Mouse (Mus musculus) erythroblast, adult 5-6 weeks (primary cell): ENCODE results near the gene Krtap4-13. TPM values are rescaled to one million over a fixed set of nuclear protein-coding genes. Genes with fewer than 3 reads are reported as not detected.
"Not testable (repeated sequence)": the region's sequence is repeated elsewhere in the genome, so short reads cannot be mapped to it uniquely, and the experiment has no call there.

ENCODE experiments used
- ATAC-seq: replicated peaks from 2 replicates; pipeline ENCODE4 v1.8.0; 2016; ENCODE audit warnings: moderate number of reproducible peaks, mild to moderate bottlenecking, moderate TSS enrichment, inconsistent platforms; ENCODE audit not compliant: poor library complexity, low FRiP score, severe bottlenecking
- total RNA-seq, 2 experiments: library from RNA; stranded (forward) in 1 of 2; stranded (reverse) in 1 of 2; fragments of 150-400 nt in 1 of 2; fragments of 200-764, 138-1000 nt in 1 of 2; gene quantifications; 2 replicates each; pipeline versions ENCODE4 v1.2.3 to v1.2.4; 2015 to 2017; ENCODE audit warnings: low replicate concordance in 2 of 2

Krtap4-13 gene
- total RNA-seq (2015; ENCODE audit: low replicate concordance) (not detected in 2 replicates), total RNA-seq (2017; ENCODE audit: low replicate concordance) (not detected in 2 replicates)

DNA sequence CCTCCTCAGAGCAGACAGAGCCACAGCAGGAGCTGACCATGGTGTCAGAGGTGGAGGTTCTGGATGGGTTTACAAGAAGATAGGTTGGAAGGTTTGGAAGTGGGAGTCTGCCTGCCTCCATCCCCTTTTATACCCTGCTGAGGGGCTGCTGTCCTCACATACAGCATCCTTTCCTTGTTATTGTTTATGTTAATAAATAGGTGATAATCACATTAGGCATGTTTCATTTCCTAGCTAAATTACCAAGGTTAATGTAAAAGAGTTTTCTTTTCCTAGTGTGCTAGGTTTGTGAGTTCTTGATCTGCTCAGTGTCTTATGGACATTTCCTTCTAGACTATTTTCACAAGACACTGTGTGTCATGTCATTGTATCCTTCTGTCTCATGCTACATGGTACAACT lies at the start of gene Krtap4-13:
Krtap4-13 (minus strand) TSS at position 101 of the 400 bp plus-strand sequence.
- ATAC-seq = not testable (repeated sequence)

DNA sequence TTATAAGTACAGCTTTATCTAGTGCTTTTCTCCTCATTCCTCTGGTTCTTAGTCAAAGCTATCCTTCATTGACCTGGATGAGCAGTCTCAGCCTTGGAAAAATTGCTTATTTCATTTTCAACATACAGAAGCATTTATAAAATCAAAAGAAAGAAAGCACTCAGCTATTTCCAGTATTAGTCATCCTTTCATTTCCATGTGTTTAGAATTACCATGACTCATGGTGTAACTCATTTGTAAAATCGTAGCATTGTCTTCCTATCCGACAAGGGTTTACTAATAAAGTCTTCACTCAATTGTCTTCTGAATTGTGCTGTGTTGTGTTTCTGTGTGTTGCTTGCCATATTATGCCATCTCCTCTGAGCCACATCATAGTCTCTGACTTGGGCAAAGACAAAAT lies 49.1 kb upstream of the Krtap4-13 start:
- no peak for ATAC-seq

GRCm38 (mm10) chr11:99857617-99858016 lies 47.9 kb upstream of the Krtap4-13 start, which contains the start of gene Gm11568:
TSS of gene Gm11568 (plus strand) at chr11:99857917.
- ATAC-seq = no peak

GRCm38 (mm10) chr11:99854121-99854520 lies 44.4 kb upstream of the Krtap4-13 start:
- ATAC-seq = no peak

GRCm38 (mm10) chr11:99851508-99851907 lies 41.8 kb upstream of the Krtap4-13 start, which contains the start of gene Krtap4-16:
TSS of gene Krtap4-16 (minus strand) at chr11:99851608.
- ATAC-seq = no peak

DNA sequence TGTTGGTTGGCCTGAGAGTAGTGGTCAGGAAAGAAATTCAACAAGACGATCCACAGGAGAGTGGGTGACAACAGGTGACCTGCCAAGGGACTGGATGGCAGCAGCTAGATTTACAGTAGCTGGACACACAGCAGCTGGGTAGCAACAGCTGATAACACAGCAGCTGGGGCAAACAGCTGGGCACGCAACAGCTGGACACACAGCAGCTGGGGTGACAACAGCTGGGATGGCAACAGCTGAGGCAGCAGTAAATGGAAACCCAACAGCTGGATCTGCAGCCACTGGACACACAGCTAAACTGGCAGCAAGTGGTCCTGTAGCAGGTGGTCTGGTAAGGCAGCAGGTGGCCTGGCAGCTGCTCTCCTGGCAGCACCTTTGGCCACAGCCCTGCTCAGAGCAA lies 37.1 kb upstream of the Krtap4-13 start:
- no peak for ATAC-seq

DNA sequence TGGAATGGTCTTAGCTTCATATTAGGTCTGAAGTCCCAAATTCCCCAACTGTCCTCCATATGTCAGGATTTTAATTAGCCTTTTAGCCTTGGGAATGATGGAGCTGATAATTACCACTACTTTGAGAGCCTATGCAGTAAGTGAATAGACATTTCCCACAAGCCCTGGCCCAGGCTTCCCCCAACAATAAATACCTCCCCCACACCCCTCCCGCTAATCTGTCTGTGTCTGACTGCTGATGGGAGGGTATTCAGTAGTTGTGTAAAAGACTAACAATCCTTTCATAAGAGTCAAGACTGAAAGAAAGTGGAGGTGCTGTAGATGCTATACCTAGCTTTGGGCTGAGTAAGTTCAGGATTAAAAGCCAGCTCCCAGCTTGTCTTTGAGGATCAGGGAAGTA lies 32.5 kb upstream of the Krtap4-13 start:
- ATAC-seq = no peak

DNA sequence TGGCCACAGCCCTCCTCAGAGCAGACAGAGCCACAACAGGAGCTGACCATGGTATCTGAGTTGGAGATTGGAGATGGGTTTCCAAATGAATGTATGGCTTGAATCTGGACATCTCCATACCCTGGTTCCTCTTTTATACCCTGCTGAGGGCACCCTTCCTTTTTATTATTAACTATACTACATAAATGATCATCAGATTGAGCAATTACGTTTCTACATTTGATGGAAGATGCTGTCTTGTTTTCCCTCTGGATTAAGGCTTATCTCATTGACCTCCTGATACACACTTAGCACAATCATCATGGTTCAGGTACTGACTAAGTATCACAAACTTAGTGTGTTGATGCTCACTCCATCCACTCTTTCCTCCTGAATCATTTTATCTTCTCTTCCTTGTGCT lies 28.3 kb upstream of the Krtap4-13 start, which contains the start of gene 2300003K06Rik:
2300003K06Rik (minus strand) TSS at position 101 of the 400 bp plus-strand sequence.
- ATAC-seq = no peak

GRCm38 (mm10) chr11:99815566-99815965 lies 5.9 kb upstream of the Krtap4-13 start, which contains the start of gene Gm11564:
TSS of gene Gm11564 (minus strand) at chr11:99815666.
- not testable (repeated sequence) for ATAC-seq

DNA sequence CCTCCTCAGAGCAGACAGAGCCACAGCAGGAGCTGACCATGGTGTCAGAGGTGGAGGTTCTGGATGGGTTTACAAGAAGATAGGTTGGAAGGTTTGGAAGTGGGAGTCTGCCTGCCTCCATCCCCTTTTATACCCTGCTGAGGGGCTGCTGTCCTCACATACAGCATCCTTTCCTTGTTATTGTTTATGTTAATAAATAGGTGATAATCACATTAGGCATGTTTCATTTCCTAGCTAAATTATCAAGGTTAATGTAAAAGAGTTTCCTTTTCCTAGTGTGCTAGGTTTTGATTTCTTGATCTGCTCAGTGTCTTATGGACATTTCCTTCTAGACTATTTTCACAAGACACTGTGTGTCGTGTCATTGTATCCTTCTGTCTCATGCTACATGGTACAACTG lies 5.3 kb downstream of the Krtap4-13 start, which contains the start of gene Gm11554:
Gm11554 (minus strand) TSS at position 101 of the 400 bp plus-strand sequence.
- ATAC-seq = not testable (repeated sequence)

DNA sequence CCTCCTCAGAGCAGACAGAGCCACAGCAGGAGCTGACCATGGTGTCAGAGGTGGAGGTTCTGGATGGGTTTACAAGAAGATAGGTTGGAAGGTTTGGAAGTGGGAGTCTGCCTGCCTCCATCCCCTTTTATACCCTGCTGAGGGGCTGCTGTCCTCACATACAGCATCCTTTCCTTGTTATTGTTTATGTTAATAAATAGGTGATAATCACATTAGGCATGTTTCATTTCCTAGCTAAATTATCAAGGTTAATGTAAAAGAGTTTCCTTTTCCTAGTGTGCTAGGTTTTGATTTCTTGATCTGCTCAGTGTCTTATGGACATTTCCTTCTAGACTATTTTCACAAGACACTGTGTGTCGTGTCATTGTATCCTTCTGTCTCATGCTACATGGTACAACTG lies 10.9 kb downstream of the Krtap4-13 start, which contains the start of gene Gm11569:
Gm11569 (minus strand) TSS at position 101 of the 400 bp plus-strand sequence.
- ATAC-seq = not testable (repeated sequence)

DNA sequence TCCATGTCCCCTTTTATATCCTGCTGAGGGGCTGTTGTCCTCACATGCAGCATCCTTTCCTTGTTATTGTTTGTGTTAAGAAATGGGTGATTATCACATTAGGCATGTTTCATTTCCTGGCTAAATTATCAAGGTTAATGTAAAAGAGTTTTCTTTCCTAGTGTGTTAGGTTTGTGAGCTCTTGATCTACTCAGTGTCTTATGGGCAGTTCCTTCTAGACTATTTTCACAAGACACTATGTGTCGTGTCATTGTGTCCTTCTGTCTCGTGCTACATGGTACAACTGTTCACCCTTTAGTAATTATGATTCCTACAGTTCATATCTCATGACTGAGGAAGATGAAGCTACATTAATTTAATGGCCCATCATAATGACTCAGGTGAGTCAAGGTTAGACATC lies 16.3 kb downstream of the Krtap4-13 start, which contains the start of gene Gm11596:
Gm11596 (minus strand) TSS at position 101 of the 400 bp plus-strand sequence.
- no peak for ATAC-seq

- ATAC-seq = not testable (repeated sequence)
These were observed 24.8 kb downstream of the Krtap4-13 start, which contains the start of gene Krtap4-9 for GRCm38 (mm10) chr11:99784900-99785299. TSS of gene Krtap4-9 (plus strand) at chr11:99785200.

DNA sequence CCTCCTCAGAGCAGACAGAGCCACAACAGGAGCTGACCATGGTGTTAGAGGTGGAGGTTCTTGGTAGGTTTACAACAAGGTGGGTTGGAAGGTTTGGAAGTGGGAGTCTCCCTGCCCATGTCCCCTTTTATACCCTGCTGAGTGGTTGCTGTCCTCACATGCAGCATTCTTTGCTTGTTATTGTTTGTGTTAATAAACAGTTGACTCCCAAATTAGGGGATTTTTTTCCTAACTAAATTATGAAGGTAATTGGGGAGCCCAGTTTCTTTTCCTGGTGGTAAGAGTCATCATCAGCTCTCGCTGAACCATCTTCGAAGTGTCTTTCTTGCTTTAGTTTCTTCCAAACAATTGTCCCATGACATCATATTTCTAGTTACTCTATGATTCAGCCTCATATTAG lies 29.1 kb downstream of the Krtap4-13 start, which contains the start of gene Krtap4-8:
Krtap4-8 (minus strand) TSS at position 101 of the 400 bp plus-strand sequence.
- ATAC-seq = no peak

GRCm38 (mm10) chr11:99778401-99778800 lies 31.3 kb downstream of the Krtap4-13 start:
- no peak for ATAC-seq

DNA sequence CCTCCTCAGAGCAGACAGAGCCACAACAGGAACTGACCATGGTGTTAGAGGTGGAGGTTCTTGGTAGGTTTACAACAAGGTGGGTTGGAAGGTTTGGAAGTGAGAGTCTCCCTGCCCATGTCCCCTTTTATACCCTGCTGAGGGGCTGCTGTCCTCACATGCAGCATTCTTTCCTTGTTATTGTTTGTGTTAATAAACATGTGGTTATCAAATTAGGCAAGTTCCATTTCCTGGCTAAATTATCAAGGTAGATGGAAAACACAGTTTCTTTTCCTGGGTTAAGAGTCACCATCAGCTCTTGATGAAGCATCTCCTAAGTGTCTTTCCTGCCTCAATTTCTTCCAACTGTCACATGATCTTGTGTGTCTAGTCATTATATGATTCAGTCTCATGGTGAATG lies 36.9 kb downstream of the Krtap4-13 start, which contains the start of gene Gm11595:
Gm11595 (minus strand) TSS at position 101 of the 400 bp plus-strand sequence.
- not testable (repeated sequence) for ATAC-seq

DNA sequence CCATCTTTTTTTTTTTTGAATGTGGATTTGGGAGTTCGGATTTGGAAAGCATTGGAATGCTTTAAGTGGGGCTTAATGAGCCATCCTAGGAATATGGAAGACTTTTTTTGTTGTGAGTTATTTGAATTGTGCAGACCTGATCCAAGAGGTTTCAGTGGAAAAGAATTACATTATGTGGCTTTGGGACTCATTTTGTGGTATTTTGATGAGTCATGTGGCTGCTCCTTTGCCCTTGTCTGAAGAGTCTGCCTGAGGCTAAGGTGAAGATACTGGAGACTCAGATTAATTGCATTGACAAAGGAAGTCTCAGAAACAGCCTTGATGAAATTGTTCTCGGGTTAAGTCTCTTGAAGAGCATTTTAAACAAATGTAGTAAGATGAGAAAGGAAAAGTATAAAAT lies 41.3 kb downstream of the Krtap4-13 start:
- no peak for ATAC-seq
